Mouse (Mus musculus) CH12.LX (cell line): ENCODE measurements around the gene Kcnn1. TPM values are rescaled to one million over a fixed set of nuclear protein-coding genes. Genes with fewer than 3 reads are reported as not detected.

Experiments
- DNase-seq: peaks from one replicate; pipeline ENCODE4 v3.0.0-alpha.2; 2013; ENCODE audit errors: extremely low read depth
- H3K27ac ChIP-seq: 2 replicates; pipeline ENCODE4 v1.5.1; 2012; ENCODE audit warnings: low read depth, mild to moderate bottlenecking, control low read depth, moderate library complexity; ENCODE audit not compliant: insufficient read depth
- H3K27me3 ChIP-seq: replicated peaks from 2 replicates; pipeline ENCODE3; 2012; ENCODE audit warnings: inconsistent platforms
- H3K36me3 ChIP-seq, 2 experiments: replicated peaks in 1 of 2; 2 replicates each; pipeline versions ENCODE3 to v1.6.1; 2012; ENCODE audit warnings: inconsistent platforms in 1 of 2, low read length in 1 of 2, mild to moderate bottlenecking in 1 of 2, mixed read lengths in 1 of 2, moderate library complexity in 1 of 2; ENCODE audit not compliant: control insufficient read depth in 1 of 2, insufficient read depth in 1 of 2
- H3K4me1 ChIP-seq, 2 experiments: 2 replicates each; pipeline ENCODE4 v1.6.1; 2012; ENCODE audit warnings: inconsistent platforms in 1 of 2, moderate library complexity in 1 of 2; ENCODE audit not compliant: insufficient read depth in 2 of 2, control insufficient read depth in 1 of 2
- H3K4me2 ChIP-seq: 2 replicates; pipeline ENCODE4 v1.6.1; 2012; ENCODE audit warnings: low read depth, mild to moderate bottlenecking, control low read depth; ENCODE audit not compliant: poor library complexity, insufficient read depth, severe bottlenecking
- H3K4me3 ChIP-seq, 3 experiments: fragments of 150-350 bp in 1 of 3; sonication (generic) in 1 of 3; replicated peaks in 1 of 3; 2 replicates each; pipeline versions ENCODE3 to v1.5.1; 2011 to 2012; ENCODE audit warnings: low read depth in 2 of 3, low read length in 2 of 3, mild to moderate bottlenecking in 2 of 3, moderate library complexity in 2 of 3, control low read depth in 1 of 3, improper control_type of control experiment in 1 of 3, inconsistent platforms in 1 of 3, mixed read lengths in 1 of 3; ENCODE audit not compliant: poor library complexity in 1 of 3
- H3K79me2 ChIP-seq: replicated peaks from 2 replicates; pipeline ENCODE4 v1.6.1; 2012; ENCODE audit warnings: mild to moderate bottlenecking, moderate library complexity; ENCODE audit not compliant: control insufficient read depth, poor library complexity, insufficient read depth, severe bottlenecking; ENCODE audit errors: extremely low read depth
- H3K9ac ChIP-seq: 2 replicates; pipeline ENCODE4 v1.6.1; 2012; ENCODE audit warnings: low read depth, mild to moderate bottlenecking, control low read depth, moderate library complexity; ENCODE audit not compliant: insufficient read depth
- H3K9me3 ChIP-seq: replicated peaks from 2 replicates; pipeline ENCODE3; 2012; ENCODE audit warnings: low read length, inconsistent platforms, mixed read lengths
- BHLHE40 ChIP-seq: IDR thresholded peaks from 2 replicates; pipeline ENCODE4 v1.6.1; 2011; ENCODE audit warnings: mild to moderate bottlenecking, low read depth, low read length, improper control_type of control experiment
- CTCF ChIP-seq, 2 experiments: IDR thresholded peaks in 1 of 2; conservative IDR thresholded peaks in 1 of 2; 2 replicates each; pipeline ENCODE4 v1.5.1; 2011 to 2012; ENCODE audit warnings: low read depth in 2 of 2, low read length in 2 of 2, improper control_type of control experiment in 1 of 2, inconsistent platforms in 1 of 2, mild to moderate bottlenecking in 1 of 2, moderate library complexity in 1 of 2
- ETS1 ChIP-seq: conservative IDR thresholded peaks from 2 replicates; pipeline ENCODE4 v1.6.1; 2012; ENCODE audit warnings: low read depth, mild to moderate bottlenecking, inconsistent platforms, low read length, improper control_type of control experiment, moderate library complexity
- HCFC1 ChIP-seq: IDR thresholded peaks from 2 replicates; pipeline ENCODE4 v1.6.1; 2012; ENCODE audit warnings: low read depth, mild to moderate bottlenecking, inconsistent platforms, low read length, improper control_type of control experiment
- MAX ChIP-seq: IDR thresholded peaks from 2 replicates; pipeline ENCODE4 v1.6.1; 2011; ENCODE audit warnings: low read length, improper control_type of control experiment
- MAZ ChIP-seq: IDR thresholded peaks from 2 replicates; pipeline ENCODE4 v1.6.1; 2012; ENCODE audit warnings: low read depth, mild to moderate bottlenecking, inconsistent platforms, low read length, improper control_type of control experiment, moderate library complexity
- NELFE ChIP-seq: IDR thresholded peaks from 2 replicates; pipeline ENCODE4 v1.6.1; 2011; ENCODE audit warnings: low read depth, low read length, improper control_type of control experiment
- NRF1 ChIP-seq: IDR thresholded peaks from 2 replicates; pipeline ENCODE4 v1.6.1; 2014; ENCODE audit warnings: low read depth, mild to moderate bottlenecking, inconsistent platforms, low read length, improper control_type of control experiment, moderate library complexity
- PAX5 ChIP-seq: IDR thresholded peaks from 2 replicates; pipeline ENCODE4 v1.6.1; 2012; ENCODE audit warnings: low read length, inconsistent platforms, mixed read lengths
- RAD21 ChIP-seq: IDR thresholded peaks from 2 replicates; pipeline ENCODE4 v1.6.1; 2011; ENCODE audit warnings: low read depth, mild to moderate bottlenecking, low read length, improper control_type of control experiment, moderate library complexity
- ZC3H11A ChIP-seq: IDR thresholded peaks from 2 replicates; pipeline ENCODE4 v1.6.1; 2012; ENCODE audit warnings: low read depth, mild to moderate bottlenecking, inconsistent platforms, low read length, improper control_type of control experiment
- dilution Hi-C: fragments of 300-500 bp; cut with MboI; formaldehyde crosslinking; loops from 2 replicates; pipeline ENCODE4 v1.14.3; 2020; ENCODE audit warnings: low sequenced_read_pairs; ENCODE audit not compliant: extremely low pct_unique_long_range_greater_than_20kb, extremely low pct_ligation_motif_present
- in situ Hi-C: fragments of 300-500 bp; cut with MboI; formaldehyde crosslinking; loops from 3 replicates; pipeline ENCODE4 v1.14.3; 2019; ENCODE audit warnings: low sequenced_read_pairs, low pct_ligation_motif_present, low pct_unique_long_range_greater_than_20kb, mixed read lengths
- polyA plus RNA-seq: library from polyadenylated mRNA; unstranded; fragments of >175 nt; gene quantifications from 2 replicates; pipeline ENCODE4 v1.2.1, GENCODE M21; 2012; ENCODE audit warnings: low read depth; ENCODE audit not compliant: insufficient read length
- total RNA-seq, 2 experiments: library from RNA; depleted of rRNA; stranded (reverse); fragments of 300-350 nt in 1 of 2; fragments of >200 nt in 1 of 2; gene quantifications; 2 replicates each; pipeline ENCODE4 v1.2.3; 2012 to 2014

Gene Kcnn1
- total RNA-seq (2012; rRNA removed) (0.13 and 0.21 TPM in 2 replicates), total RNA-seq (2014; rRNA removed) (not detected in 2 replicates), polyA plus RNA-seq (not detected in 2 replicates)

- Histone ChIP-seq H3K27me3 (peaks cover 59% of the 10 kb centered on the region), H3K27ac (no peak within 1 kb of the TSS), H3K9me3 (no peaks in the 10 kb centered on the region), H3K4me1 (peaks cover 12 to 42% of the 10 kb centered on the region in 2 experiments), H3K4me3 (no peak within 1 kb of the TSS), H3K36me3 (peaks cover 5 to 12% of the 10 kb centered on the region in 2 experiments), H3K79me2 (no peaks in the 10 kb centered on the region), H3K9ac (no peak within 1 kb of the TSS), H3K4me2 (peak within 1 kb of the TSS; percentile 86)
- TF ChIP-seq PAX5 (no peak), NRF1 (no peak), MAX (no peak), BHLHE40 (no peak), CTCF (conservative IDR thresholded peaks at IDR 0.05 in 1 of 2, IDR thresholded peaks at IDR 0.05 in 1 of 2; ENCODE audit: low read depth in 2 of 2, low read length in 2 of 2) (peak in 1 of 2 experiments; percentile 16; a peak in 1 of 4 replicates), RAD21 (no peak), MAZ (no peak), NELFE (no peak)
- DNase-seq: no peak
- in situ Hi-C loops (no loop called here), dilution Hi-C loops (no loop called here)
Observed at GRCm38 (mm10) chr8:70862824-70863641, at the start of gene Kcnn1. TSS of gene Kcnn1 (minus strand) at chr8:70863258.

- peaks cover 61 to 72% of the 10 kb centered on the region in 2 experiments for H3K36me3 ChIP-seq
- no peaks in the 10 kb centered on the region for H3K9me3 ChIP-seq
- H3K79me2 ChIP-seq: peaks cover 17% of the 10 kb centered on the region
- DNase-seq: no peak
- H3K4me1 ChIP-seq: peaks cover 3 to 21% of the 10 kb centered on the region in 2 experiments; a peak in 3 of 4 replicates
- no peak overlapping the region for H3K9ac ChIP-seq
- H3K4me3 ChIP-seq: no peak overlapping the region
- no peaks in the 10 kb centered on the region for H3K27me3 ChIP-seq
- TF ChIP-seq RAD21 (peak; percentile 1; the same call in 1 of the 2 replicates), ETS1 (no peak), CTCF (conservative IDR thresholded peaks at IDR 0.05 in 1 of 2, IDR thresholded peaks at IDR 0.05 in 1 of 2; ENCODE audit: low read depth in 2 of 2, low read length in 2 of 2) (peak in 1 of 2 experiments; percentile 38; a peak in 2 of 4 replicates), ZC3H11A (no peak), HCFC1 (no peak)
- H3K4me2 ChIP-seq: no peak overlapping the region
- in situ Hi-C loops (no loop called here), dilution Hi-C loops (no loop called here)
- no peak overlapping the region for H3K27ac ChIP-seq
Observed at GRCm38 (mm10) chr8:70911596-70911995, 48.5 kb upstream of the Kcnn1 start.
